Mouse (Mus musculus) lung, postnatal 25 days (tissue): ENCODE results near the gene Tlr6.

ENCODE experiments used
- DNase-seq: peaks from one replicate; pipeline ENCODE4 v3.0.0; 2022; ENCODE audit warnings: low spot score

Tlr6 gene

GRCm38 (mm10) chr5:64932215-64932614 is 27.7 kb downstream of the Tlr6 start:
- no peak for DNase-seq

GRCm38 (mm10) chr5:64922891-64923381 is 37.0 kb downstream of the Tlr6 start:
- DNase-seq = no peak

- DNase-seq = no peak
These were observed 41.0 kb downstream of the Tlr6 start for GRCm38 (mm10) chr5:64918616-64919597.

DNA sequence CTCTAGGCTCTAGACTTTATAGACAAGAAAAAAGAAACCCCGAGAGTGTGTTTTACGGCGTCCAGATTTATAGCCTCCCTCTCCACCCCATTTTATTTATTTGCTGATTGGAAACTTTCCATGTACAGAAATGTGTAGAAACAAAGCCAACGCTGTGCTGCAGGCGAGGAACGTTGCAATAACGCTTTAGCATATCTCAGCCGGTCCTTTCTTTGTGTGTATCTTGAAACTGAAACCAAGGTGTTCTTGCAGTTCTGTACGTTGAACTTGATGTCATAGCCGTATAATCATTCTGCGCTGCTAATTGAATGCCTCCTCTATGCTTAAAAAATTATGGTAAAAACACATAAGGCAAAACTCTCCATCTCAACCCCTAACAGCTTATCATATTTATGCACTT is 42.2 kb downstream of the Tlr6 start:
- no peak for DNase-seq

GRCm38 (mm10) chr5:64917161-64917560 is 42.7 kb downstream of the Tlr6 start:
- no peak for DNase-seq

GRCm38 (mm10) chr5:64908585-64909284 is 51.2 kb downstream of the Tlr6 start:
- no peak for DNase-seq

GRCm38 (mm10) chr5:64907906-64908305 is 52.0 kb downstream of the Tlr6 start:
- no peak for DNase-seq

- DNase-seq = no peak
These were observed 54.2 kb downstream of the Tlr6 start for GRCm38 (mm10) chr5:64905516-64906271.
